Mouse (Mus musculus): ENCODE measurements around the gene Il17ra. TPM values are rescaled to one million over a fixed set of nuclear protein-coding genes. Genes with fewer than 3 reads are reported as not detected.

Il17ra gene
- polyA plus RNA-seq, 2 experiments, result 3.6 to 6.0 TPM

- Histone ChIP-seq H3K4me2 (ENCODE audit: low read depth) (no peak overlapping the region), H3K36me3 (replicated peaks; ENCODE audit: control insufficient read depth, insufficient read depth, low read depth) (peaks cover under 1% of the 10 kb centered on the region; the same call in 1 of the 2 replicates), H3K27ac (no peak overlapping the region), H3K9ac (replicated peaks) (no peak overlapping the region), H3K27me3 (ENCODE audit: control insufficient read depth, insufficient read depth, low read length) (no peaks in the 10 kb centered on the region), H3K9me3 (ENCODE audit: control insufficient read depth, low read length) (no peaks in the 10 kb centered on the region), H3K4me3 (ENCODE audit: insufficient read depth in 1 of 2, low read depth in 2 of 2, low read length in 2 of 2) (no peak overlapping the region), H3K4me1 (replicated peaks; ENCODE audit: control insufficient read depth in 2 of 2, insufficient read depth in 2 of 2, low read length in 1 of 2) (peaks cover 7 to 29% of the 10 kb centered on the region in 2 experiments)
- TF ChIP-seq CTCF (IDR thresholded peaks at IDR 0.05; ENCODE audit: low read depth) (no peak), EP300 (IDR thresholded peaks at IDR 0.05; ENCODE audit: low read depth) (no peak)
- ATAC-seq (ENCODE audit: insufficient read depth) (no peak), DNase-seq (ENCODE audit: low read depth in 3 of 3, low spot score in 3 of 3) (no peak)
Observed at GRCm38 (mm10) chr6:120469770-120470169, 6.7 kb downstream of the Il17ra start.

- Histone ChIP-seq H3K27me3 (ENCODE audit: control insufficient read depth, insufficient read depth, low read length) (no peaks in the 10 kb centered on the region), H3K9me3 (ENCODE audit: control insufficient read depth, low read length) (no peaks in the 10 kb centered on the region), H3K36me3 (replicated peaks; ENCODE audit: control insufficient read depth, insufficient read depth, low read depth) (peaks cover 2% of the 10 kb centered on the region; the same call in 1 of the 2 replicates), H3K4me2 (ENCODE audit: low read depth) (no peak overlapping the region), H3K4me1 (replicated peaks; ENCODE audit: control insufficient read depth in 2 of 2, insufficient read depth in 2 of 2, low read length in 1 of 2) (peaks cover 3 to 26% of the 10 kb centered on the region in 2 experiments), H3K9ac (replicated peaks) (no peak overlapping the region), H3K27ac (no peak overlapping the region), H3K4me3 (ENCODE audit: insufficient read depth in 1 of 2, low read depth in 2 of 2, low read length in 2 of 2) (no peak overlapping the region)
- ATAC-seq (ENCODE audit: insufficient read depth) (no peak), DNase-seq (ENCODE audit: low read depth in 3 of 3, low spot score in 3 of 3) (no peak)
- TF ChIP-seq CTCF (IDR thresholded peaks at IDR 0.05; ENCODE audit: low read depth), result no peak
- TF ChIP-seq EP300 (IDR thresholded peaks at IDR 0.05; ENCODE audit: low read depth), result no peak
- 47% methylated on average over 1 of the region's 1 CpGs for WGBS (ENCODE audit: insufficient replicate concordance)
Observed at GRCm38 (mm10) chr6:120470666-120471065, 7.6 kb downstream of the Il17ra start.

GRCm38 (mm10) chr6:120471991-120472441 is 9.0 kb downstream of the Il17ra start:
- WGBS (ENCODE audit: insufficient replicate concordance), result 29% methylated on average over 5 of the region's 5 CpGs
- DNase-seq (ENCODE audit: low read depth in 3 of 3, low spot score in 3 of 3) (no peak), ATAC-seq (ENCODE audit: insufficient read depth) (no peak)
- Histone ChIP-seq H3K4me2 (ENCODE audit: low read depth) (no peak overlapping the region), H3K4me1 (replicated peaks; ENCODE audit: control insufficient read depth in 2 of 2, insufficient read depth in 2 of 2, low read length in 1 of 2) (peaks cover 1 to 16% of the 10 kb centered on the region in 2 experiments), H3K4me3 (ENCODE audit: insufficient read depth in 1 of 2, low read depth in 2 of 2, low read length in 2 of 2) (no peak overlapping the region), H3K9me3 (ENCODE audit: control insufficient read depth, low read length) (no peaks in the 10 kb centered on the region), H3K36me3 (replicated peaks; ENCODE audit: control insufficient read depth, insufficient read depth, low read depth) (peaks cover 2% of the 10 kb centered on the region; the same call in 1 of the 2 replicates), H3K9ac (replicated peaks) (no peak overlapping the region), H3K27me3 (ENCODE audit: control insufficient read depth, insufficient read depth, low read length) (no peaks in the 10 kb centered on the region), H3K27ac (no peak overlapping the region)
- TF ChIP-seq EP300 (IDR thresholded peaks at IDR 0.05; ENCODE audit: low read depth) (no peak), CTCF (IDR thresholded peaks at IDR 0.05; ENCODE audit: low read depth) (no peak)

- DNase-seq (ENCODE audit: low read depth in 3 of 3, low spot score in 3 of 3) (no peak), ATAC-seq (ENCODE audit: insufficient read depth) (no peak)
- H3K4me1 ChIP-seq (replicated peaks; ENCODE audit: control insufficient read depth in 2 of 2, insufficient read depth in 2 of 2, low read length in 1 of 2), result peaks cover 0 to 14% of the 10 kb centered on the region in 2 experiments; a peak in 3 of 4 replicates
- no peak overlapping the region for H3K9ac ChIP-seq (replicated peaks)
- TF ChIP-seq CTCF (IDR thresholded peaks at IDR 0.05; ENCODE audit: low read depth) (no peak), EP300 (IDR thresholded peaks at IDR 0.05; ENCODE audit: low read depth) (no peak)
- no peak overlapping the region for H3K27ac ChIP-seq
- H3K9me3 ChIP-seq (ENCODE audit: control insufficient read depth, low read length), result no peaks in the 10 kb centered on the region
- 51% methylated on average over 8 of the region's 8 CpGs for WGBS (ENCODE audit: insufficient replicate concordance)
- no peak overlapping the region for H3K4me2 ChIP-seq (ENCODE audit: low read depth)
- H3K4me3 ChIP-seq (ENCODE audit: insufficient read depth in 1 of 2, low read depth in 2 of 2, low read length in 2 of 2), result no peak overlapping the region
- H3K27me3 ChIP-seq (ENCODE audit: control insufficient read depth, insufficient read depth, low read length), result no peaks in the 10 kb centered on the region
- peaks cover 2% of the 10 kb centered on the region for H3K36me3 ChIP-seq (replicated peaks; ENCODE audit: control insufficient read depth, insufficient read depth, low read depth)
Observed at GRCm38 (mm10) chr6:120472455-120473140, 9.6 kb downstream of the Il17ra start.

- Histone ChIP-seq H3K9ac (replicated peaks) (no peak overlapping the region), H3K9me3 (ENCODE audit: control insufficient read depth, low read length) (no peaks in the 10 kb centered on the region), H3K27ac (no peak overlapping the region), H3K4me2 (ENCODE audit: low read depth) (no peak overlapping the region), H3K36me3 (replicated peaks; ENCODE audit: control insufficient read depth, insufficient read depth, low read depth) (peaks cover 8% of the 10 kb centered on the region), H3K4me3 (ENCODE audit: insufficient read depth in 1 of 2, low read depth in 2 of 2, low read length in 2 of 2) (no peak overlapping the region), H3K4me1 (replicated peaks; ENCODE audit: control insufficient read depth in 2 of 2, insufficient read depth in 2 of 2, low read length in 1 of 2) (peaks cover 0 to 14% of the 10 kb centered on the region in 2 experiments; a peak in 3 of 4 replicates), H3K27me3 (ENCODE audit: control insufficient read depth, insufficient read depth, low read length) (no peaks in the 10 kb centered on the region)
- 46% methylated on average over 5 of the region's 5 CpGs for WGBS (ENCODE audit: insufficient replicate concordance)
- TF ChIP-seq CTCF (IDR thresholded peaks at IDR 0.05; ENCODE audit: low read depth) (no peak), EP300 (IDR thresholded peaks at IDR 0.05; ENCODE audit: low read depth) (no peak)
- DNase-seq (ENCODE audit: low read depth in 3 of 3, low spot score in 3 of 3) (peak in 1 of 3 experiments; percentile 44), ATAC-seq (ENCODE audit: insufficient read depth) (peak; percentile 40; the same call in 1 of the 2 replicates)
Observed at GRCm38 (mm10) chr6:120473427-120473826, 10.4 kb downstream of the Il17ra start.
